Mouse (Mus musculus) stomach, postnatal 0 days (tissue): ENCODE results near the gene Serpinb1c. TPM values are rescaled to one million over a fixed set of nuclear protein-coding genes. Genes with fewer than 3 reads are reported as not detected.

Experiments used
- ATAC-seq: fragments of 200-750 bp; cut with Nextera tagmentation; 2 replicates; pipeline ENCODE4 v1.8.0; 2017; ENCODE audit not compliant: low FRiP score, low TSS enrichment
- DNase-seq: peaks from one replicate; pipeline ENCODE4 v3.0.0-alpha.2; 2016; ENCODE audit warnings: low spot score
- H3K27ac ChIP-seq: fragments of 300-500 bp; sonication (generic); replicated peaks from 2 replicates; pipeline ENCODE4 v1.5.1; 2014; ENCODE audit warnings: mild to moderate bottlenecking, control low read depth
- H3K27me3 ChIP-seq: fragments of 300-500 bp; sonication (generic); 2 replicates; pipeline ENCODE4 v1.6.1; 2014; ENCODE audit warnings: low read length; ENCODE audit not compliant: control insufficient read depth, insufficient read depth
- H3K36me3 ChIP-seq: fragments of 300-500 bp; sonication (generic); 2 replicates; pipeline ENCODE4 v1.6.1; 2014; ENCODE audit warnings: low read length, mixed read lengths; ENCODE audit not compliant: control insufficient read depth, insufficient read depth
- H3K4me1 ChIP-seq: fragments of 300-500 bp; sonication (generic); replicated peaks from 2 replicates; pipeline ENCODE4 v1.6.1; 2014; ENCODE audit warnings: antibody characterized with exemption; ENCODE audit not compliant: control insufficient read depth, insufficient read depth
- H3K4me2 ChIP-seq: fragments of 300-500 bp; sonication (generic); replicated peaks from 2 replicates; pipeline ENCODE4 v1.6.1; 2014; ENCODE audit warnings: low read depth, mild to moderate bottlenecking, control low read depth, moderate library complexity
- H3K4me3 ChIP-seq: fragments of 300-500 bp; sonication (generic); 2 replicates; pipeline ENCODE4 v1.5.1; 2014; ENCODE audit warnings: low read depth, low read length, control low read depth
- H3K9ac ChIP-seq: fragments of 300-500 bp; sonication (generic); 2 replicates; pipeline ENCODE4 v1.6.1; 2014; ENCODE audit warnings: mild to moderate bottlenecking, low read length, control low read depth, mixed read lengths
- H3K9me3 ChIP-seq: fragments of 300-500 bp; sonication (generic); 2 replicates; pipeline ENCODE4 v1.6.1; 2016; ENCODE audit warnings: low read length; ENCODE audit not compliant: control insufficient read depth
- CTCF ChIP-seq: IDR thresholded peaks from 2 replicates; pipeline ENCODE4 v1.5.1; 2016; ENCODE audit warnings: antibody characterized with exemption, low read depth, mild to moderate bottlenecking, moderate library complexity
- EP300 ChIP-seq: optimal IDR thresholded peaks from 2 replicates; pipeline ENCODE3; 2016; ENCODE audit warnings: antibody characterized with exemption
- WGBS: fragments of 180-500 bp; shearing (Covaris S2); extraction: QIAGEN DNeasy Blood & Tissue Kit; methylation state at CpG from one replicate; pipeline ENCODE4 v1.1.7; 2014; 5-methylcytosine and 5-hydroxymethylcytosine counted together
- polyA plus RNA-seq: library from polyadenylated mRNA; unstranded; fragments of >200 nt; fragmentation: Nextera tagmentation; extraction: Ambion mirVana; gene quantifications from 2 replicates; pipeline ENCODE4 v1.2.1, GENCODE M21; 2015

The Serpinb1c gene
- polyA plus RNA-seq, 1 experiment from 2014 or later = 0.10 TPM

DNA sequence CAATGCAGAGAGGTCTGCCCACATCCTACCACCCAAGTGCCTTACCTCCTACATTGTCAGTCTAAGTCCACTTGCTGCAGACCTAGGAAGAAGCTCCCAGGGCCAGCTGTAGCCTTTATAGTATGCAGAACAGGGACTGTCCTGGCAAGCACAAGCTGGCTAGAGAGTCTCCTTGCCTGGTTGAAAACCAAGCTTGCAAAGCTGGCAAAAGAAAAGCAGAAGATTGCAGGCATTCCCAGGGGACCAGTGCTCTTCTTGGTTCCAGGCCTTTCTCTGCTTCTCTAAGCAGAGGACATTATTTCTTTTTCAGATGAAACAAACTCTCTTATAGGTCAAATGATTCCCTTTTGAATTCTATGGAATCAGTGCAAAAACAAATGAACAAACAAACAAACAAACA is 34.6 kb downstream of the Serpinb1c start:
- Histone ChIP-seq H3K4me1 (no peaks in the 10 kb centered on the region), H3K27ac (no peak overlapping the region), H3K4me3 (no peak overlapping the region), H3K9me3 (no peaks in the 10 kb centered on the region), H3K27me3 (no peaks in the 10 kb centered on the region), H3K36me3 (no peaks in the 10 kb centered on the region), H3K4me2 (no peak overlapping the region), H3K9ac (no peak overlapping the region)
- DNase-seq (no peak), ATAC-seq (no peak)
- TF ChIP-seq EP300 (no peak), CTCF (no peak)

DNA sequence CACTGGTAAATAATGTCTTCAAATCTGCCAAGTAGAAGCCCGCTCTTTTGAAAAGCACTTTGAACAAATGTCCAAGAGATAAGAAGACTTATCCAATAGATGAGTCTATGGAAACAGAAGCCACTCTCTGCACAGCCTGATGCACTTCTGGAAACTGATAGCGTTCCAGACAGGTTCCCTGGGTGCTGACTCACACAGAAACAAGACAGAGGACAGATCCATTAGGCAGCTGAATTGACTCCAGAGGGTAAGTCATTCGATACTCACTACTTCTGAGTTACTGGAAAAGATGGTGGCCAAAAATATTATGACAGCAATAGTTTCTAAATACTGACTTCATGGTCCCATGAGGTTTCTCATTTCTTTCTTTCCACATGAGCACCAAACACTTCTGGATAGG is 37.2 kb downstream of the Serpinb1c start:
- Histone ChIP-seq H3K4me2 (no peak overlapping the region), H3K36me3 (no peaks in the 10 kb centered on the region), H3K27ac (no peak overlapping the region), H3K9ac (no peak overlapping the region), H3K9me3 (no peaks in the 10 kb centered on the region), H3K4me3 (no peak overlapping the region), H3K27me3 (no peaks in the 10 kb centered on the region), H3K4me1 (no peaks in the 10 kb centered on the region)
- no peak for TF ChIP-seq EP300
- TF ChIP-seq CTCF = no peak
- DNase-seq = no peak
- WGBS = 65% methylated on average over 3 of the region's 3 CpGs
- ATAC-seq = no peak

DNA sequence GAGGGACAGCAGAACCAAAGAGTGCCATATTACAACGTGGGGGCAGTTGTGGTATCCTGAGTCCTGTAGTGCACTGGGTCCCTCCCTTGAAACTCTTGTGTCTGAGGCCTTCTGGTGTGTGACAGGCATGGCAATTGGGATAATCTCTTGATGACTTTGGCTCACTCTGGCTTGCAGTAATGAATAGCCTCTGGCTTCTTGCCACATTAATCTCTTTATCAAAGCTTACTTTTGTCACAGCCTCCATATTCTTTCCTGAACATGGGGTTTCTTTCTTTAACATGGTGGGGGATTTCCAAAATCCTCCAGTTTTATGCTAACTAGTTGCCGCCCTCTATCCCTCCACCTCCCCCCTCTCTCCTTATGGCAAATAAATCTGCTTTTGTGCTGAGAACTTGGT is 44.9 kb downstream of the Serpinb1c start:
- Histone ChIP-seq H3K27ac (no peak overlapping the region), H3K9ac (no peak overlapping the region), H3K4me1 (no peaks in the 10 kb centered on the region; the same call in 1 of the 2 replicates), H3K4me3 (no peak overlapping the region), H3K36me3 (no peaks in the 10 kb centered on the region), H3K27me3 (no peaks in the 10 kb centered on the region), H3K9me3 (no peaks in the 10 kb centered on the region), H3K4me2 (no peak overlapping the region)
- ATAC-seq = no peak
- WGBS = 56% methylated on average over 2 of the region's 2 CpGs
- no peak for TF ChIP-seq EP300
- TF ChIP-seq CTCF = no peak
- DNase-seq = no peak

DNA sequence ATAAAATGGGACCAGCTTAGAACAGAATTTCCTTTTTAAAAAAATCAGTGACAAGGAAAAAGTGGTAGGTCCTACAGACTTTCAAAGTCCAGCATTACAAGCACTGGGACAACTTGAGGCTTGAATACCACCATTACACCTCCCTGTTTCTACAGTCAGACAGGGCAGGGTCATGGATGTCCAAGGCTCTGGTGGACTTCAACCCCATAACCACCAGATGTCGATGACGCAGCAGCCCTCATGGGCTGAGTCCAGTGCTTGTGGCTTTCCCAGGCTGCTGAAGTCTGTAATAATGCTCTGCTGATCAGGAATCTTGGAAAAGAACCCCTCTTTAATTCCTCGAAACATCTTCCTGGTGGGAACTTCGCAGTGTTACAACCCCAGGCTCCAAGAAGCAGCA is 45.5 kb downstream of the Serpinb1c start:
- Histone ChIP-seq H3K4me2 (no peak overlapping the region), H3K4me3 (no peak overlapping the region), H3K27me3 (no peaks in the 10 kb centered on the region), H3K4me1 (no peaks in the 10 kb centered on the region; the same call in 1 of the 2 replicates), H3K27ac (no peak overlapping the region), H3K36me3 (no peaks in the 10 kb centered on the region), H3K9me3 (no peaks in the 10 kb centered on the region), H3K9ac (no peak overlapping the region)
- ATAC-seq = no peak
- TF ChIP-seq CTCF (no peak), EP300 (no peak)
- no peak for DNase-seq
- WGBS = 87% methylated on average over 4 of the region's 4 CpGs

DNA sequence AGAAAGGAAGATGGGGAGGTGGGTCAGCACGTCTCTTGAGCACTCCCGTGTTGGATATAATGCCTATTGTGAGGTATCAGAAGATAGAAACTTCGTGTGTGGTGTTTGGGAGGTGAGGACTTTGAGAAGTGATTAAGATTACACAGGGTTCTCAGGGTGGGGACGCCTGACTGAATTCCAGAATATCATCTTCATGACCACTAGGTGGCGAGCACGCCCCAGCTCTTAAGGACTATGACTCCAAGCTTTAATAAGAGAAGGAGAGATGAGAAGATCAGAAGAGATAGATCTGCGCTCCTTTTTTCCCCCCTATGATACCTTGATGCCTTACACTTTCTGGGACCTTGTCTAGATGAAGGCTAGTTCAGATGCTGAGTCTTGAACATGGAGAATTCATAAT is 46.0 kb downstream of the Serpinb1c start:
- TF ChIP-seq CTCF (peak; percentile 88), EP300 (no peak)
- DNase-seq = peak; percentile 57
- H3K36me3 ChIP-seq = no peaks in the 10 kb centered on the region
- no peaks in the 10 kb centered on the region for H3K9me3 ChIP-seq
- H3K9ac ChIP-seq = no peak overlapping the region
- 11% methylated on average over 7 of the region's 7 CpGs for WGBS
- H3K4me2 ChIP-seq = no peak overlapping the region
- no peak overlapping the region for H3K4me3 ChIP-seq
- no peaks in the 10 kb centered on the region for H3K27me3 ChIP-seq
- H3K4me1 ChIP-seq = no peaks in the 10 kb centered on the region; the same call in 1 of the 2 replicates
- H3K27ac ChIP-seq = no peak overlapping the region
- no peak; the same call in 1 of the 2 replicates for ATAC-seq

DNA sequence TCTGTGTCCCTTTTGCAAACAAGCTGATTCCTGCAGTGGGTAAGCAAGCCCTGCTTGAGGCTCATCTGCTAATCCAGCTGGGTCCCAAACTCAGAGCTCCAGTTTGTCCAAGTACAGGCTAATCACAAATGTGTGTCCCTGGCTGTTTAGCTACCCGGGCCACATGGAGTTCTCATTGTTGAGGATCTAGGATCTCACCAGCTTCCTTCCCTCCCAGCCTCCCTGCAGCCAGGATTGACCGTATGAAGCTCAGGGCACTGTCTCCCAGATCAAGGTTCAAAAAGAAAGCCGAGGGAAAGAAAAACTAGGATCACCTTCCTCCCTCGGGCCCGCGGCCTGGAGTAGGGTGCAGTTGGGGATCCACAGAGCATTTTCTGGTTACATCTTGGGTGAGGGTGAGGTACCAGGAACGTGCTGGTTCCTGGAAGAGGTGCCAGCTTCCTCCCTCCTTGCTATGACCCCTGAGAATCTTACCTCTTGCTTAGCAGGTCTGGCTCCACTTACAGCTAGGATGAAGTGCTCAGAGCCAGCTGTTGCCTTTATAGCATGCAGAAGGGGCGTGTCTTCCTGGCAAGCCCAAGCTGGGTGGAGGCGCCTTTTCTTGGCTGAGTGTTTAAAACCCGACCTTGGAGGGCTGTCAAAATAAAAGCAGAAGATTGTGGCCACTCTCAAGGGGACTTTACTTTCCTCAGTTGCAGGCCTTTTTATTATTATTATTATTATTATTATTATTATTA is 47.2 kb downstream of the Serpinb1c start, which contains the start of gene Serpinb1a:
Gene Serpinb1a, minus strand, starts transcription at position 518 of the 737 bp plus-strand sequence.
- H3K27me3 ChIP-seq = no peaks in the 10 kb centered on the region
- peak within 1 kb of the TSS; percentile 4 for H3K4me3 ChIP-seq
- H3K27ac ChIP-seq = peak within 1 kb of the TSS; percentile 84
- H3K4me2 ChIP-seq = peak within 1 kb of the TSS; percentile 44
- H3K36me3 ChIP-seq = no peaks in the 10 kb centered on the region
- DNase-seq (peak; percentile 76), ATAC-seq (peak; percentile 72)
- peak within 1 kb of the TSS; percentile 41 for H3K9ac ChIP-seq
- 37% methylated on average over 10 of the region's 10 CpGs for WGBS
- no peaks in the 10 kb centered on the region for H3K9me3 ChIP-seq
- TF ChIP-seq EP300 (no peak), CTCF (no peak)
- no peaks in the 10 kb centered on the region; the same call in 1 of the 2 replicates for H3K4me1 ChIP-seq
